Mouse (Mus musculus) liver, embryonic 15.5 days (tissue): ENCODE results near the gene Megf8. TPM values are rescaled to one million over a fixed set of nuclear protein-coding genes. Genes with fewer than 3 reads are reported as not detected.
A peak's percentile ranks its signal among the peaks of the same experiment; 100 is the strongest.

Experiments
- ATAC-seq: fragments of 200-750 bp; cut with Nextera tagmentation; 2 replicates; pipeline ENCODE4 v1.8.0; 2017; ENCODE audit warnings: moderate number of reproducible peaks, mild to moderate bottlenecking, moderate library complexity; ENCODE audit not compliant: insufficient read depth
- H3K27ac ChIP-seq: fragments of 300-500 bp; sonication (generic); replicated peaks from 2 replicates; pipeline ENCODE4 v1.5.1; 2015; ENCODE audit warnings: mild to moderate bottlenecking, inconsistent platforms
- H3K27me3 ChIP-seq: fragments of 300-500 bp; sonication (generic); 2 replicates; pipeline ENCODE4 v1.6.1; 2015; ENCODE audit warnings: mild to moderate bottlenecking, inconsistent platforms
- H3K36me3 ChIP-seq: fragments of 300-500 bp; sonication (generic); replicated peaks from 2 replicates; pipeline ENCODE4 v1.6.1; 2015; ENCODE audit warnings: moderate library complexity, mild to moderate bottlenecking, inconsistent platforms
- H3K4me1 ChIP-seq: fragments of 300-500 bp; sonication (generic); replicated peaks from 2 replicates; pipeline ENCODE4 v1.6.1; 2015; ENCODE audit warnings: inconsistent platforms
- H3K4me2 ChIP-seq: fragments of 300-500 bp; sonication (generic); 2 replicates; pipeline ENCODE4 v1.6.1; 2015; ENCODE audit warnings: moderate library complexity, mild to moderate bottlenecking, inconsistent platforms
- H3K4me3 ChIP-seq: fragments of 300-500 bp; sonication (generic); replicated peaks from 2 replicates; pipeline ENCODE4 v1.5.1; 2015; ENCODE audit warnings: mild to moderate bottlenecking, inconsistent platforms
- H3K9ac ChIP-seq: fragments of 300-500 bp; sonication (generic); 2 replicates; pipeline ENCODE4 v1.6.1; 2015; ENCODE audit warnings: moderate library complexity, mild to moderate bottlenecking, inconsistent platforms
- H3K9me3 ChIP-seq: fragments of 300-500 bp; sonication (generic); replicated peaks from 2 replicates; pipeline ENCODE4 v1.6.1; 2016; ENCODE audit warnings: inconsistent platforms
- WGBS: fragments of 180-500 bp; shearing (Covaris S2); methylation state at CpG from one replicate; pipeline ENCODE4 v1.1.7; 2015; ENCODE audit warnings: mixed read lengths; ENCODE audit not compliant: insufficient replicate concordance; 5-methylcytosine and 5-hydroxymethylcytosine counted together
- polyA plus RNA-seq: library from polyadenylated mRNA; unstranded; fragments of >200 nt; fragmentation: Nextera tagmentation; extraction: Ambion mirVana; gene quantifications from 2 replicates; pipeline ENCODE4 v1.2.1, GENCODE M21; 2015

Gene Megf8
- polyA plus RNA-seq, 1 experiment from 2014 or later = 0.79 TPM

DNA sequence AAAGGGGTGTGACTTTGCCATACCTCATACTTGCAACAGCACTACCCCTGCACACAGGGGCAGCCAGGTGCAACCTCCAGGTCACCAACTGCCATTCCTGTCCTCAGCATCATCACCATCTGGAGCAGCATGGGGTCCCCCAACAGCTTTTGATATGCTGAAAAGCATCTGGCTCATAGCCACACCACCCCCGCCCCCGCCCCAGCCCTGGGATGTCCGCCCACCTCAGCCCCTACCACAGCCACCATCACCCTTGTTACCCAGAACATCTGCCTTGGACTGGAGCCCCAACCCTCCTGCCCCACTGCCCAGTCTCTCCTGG, 13.3 kb upstream of the Megf8 start:
- no peaks in the 10 kb centered on the region for H3K36me3 ChIP-seq
- H3K27ac ChIP-seq = no peak overlapping the region
- 0 out of 2 replicates have a peak, but pooled peaks cover 12% of the 10 kb centered on the region for H3K4me1 ChIP-seq
- 52% methylated on average over 3 of the region's 3 CpGs for WGBS
- no peak overlapping the region for H3K9ac ChIP-seq
- H3K4me3 ChIP-seq = no peak overlapping the region
- H3K4me2 ChIP-seq = no peak overlapping the region
- no peaks in the 10 kb centered on the region for H3K9me3 ChIP-seq
- ATAC-seq = no peak
- H3K27me3 ChIP-seq = peaks cover 59% of the 10 kb centered on the region

DNA sequence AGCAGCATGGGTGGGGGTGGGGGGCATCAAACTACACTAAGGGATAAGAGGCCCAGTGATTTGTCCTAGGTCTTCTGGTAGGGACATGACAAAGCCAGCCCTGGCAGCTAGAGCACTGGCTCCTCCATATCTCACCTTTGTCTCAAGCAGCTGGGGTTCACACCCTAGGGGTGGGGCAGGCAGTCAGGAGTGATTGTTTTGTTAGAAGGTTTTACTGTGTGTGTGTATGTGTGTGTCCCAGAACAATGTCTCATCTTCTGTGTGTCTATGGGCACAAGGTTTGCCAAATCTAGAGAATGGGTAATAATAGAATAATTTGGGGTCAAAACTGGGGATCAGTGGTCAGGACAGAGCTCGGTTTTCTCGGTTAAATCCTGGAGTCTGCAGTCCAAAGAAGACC, 11.5 kb upstream of the Megf8 start:
- ATAC-seq = no peak
- H3K4me3 ChIP-seq = peak overlapping the region; percentile 44; the same call in 1 of the 2 replicates
- H3K27me3 ChIP-seq = peaks cover 76% of the 10 kb centered on the region
- H3K4me1 ChIP-seq = 0 out of 2 replicates have a peak, but pooled peaks cover 12% of the 10 kb centered on the region
- H3K27ac ChIP-seq = no peak overlapping the region
- no peaks in the 10 kb centered on the region for H3K9me3 ChIP-seq
- H3K4me2 ChIP-seq = peak overlapping the region; percentile 66
- H3K9ac ChIP-seq = no peak overlapping the region
- WGBS = 1% methylated on average over 2 of the region's 2 CpGs
- no peaks in the 10 kb centered on the region for H3K36me3 ChIP-seq

DNA sequence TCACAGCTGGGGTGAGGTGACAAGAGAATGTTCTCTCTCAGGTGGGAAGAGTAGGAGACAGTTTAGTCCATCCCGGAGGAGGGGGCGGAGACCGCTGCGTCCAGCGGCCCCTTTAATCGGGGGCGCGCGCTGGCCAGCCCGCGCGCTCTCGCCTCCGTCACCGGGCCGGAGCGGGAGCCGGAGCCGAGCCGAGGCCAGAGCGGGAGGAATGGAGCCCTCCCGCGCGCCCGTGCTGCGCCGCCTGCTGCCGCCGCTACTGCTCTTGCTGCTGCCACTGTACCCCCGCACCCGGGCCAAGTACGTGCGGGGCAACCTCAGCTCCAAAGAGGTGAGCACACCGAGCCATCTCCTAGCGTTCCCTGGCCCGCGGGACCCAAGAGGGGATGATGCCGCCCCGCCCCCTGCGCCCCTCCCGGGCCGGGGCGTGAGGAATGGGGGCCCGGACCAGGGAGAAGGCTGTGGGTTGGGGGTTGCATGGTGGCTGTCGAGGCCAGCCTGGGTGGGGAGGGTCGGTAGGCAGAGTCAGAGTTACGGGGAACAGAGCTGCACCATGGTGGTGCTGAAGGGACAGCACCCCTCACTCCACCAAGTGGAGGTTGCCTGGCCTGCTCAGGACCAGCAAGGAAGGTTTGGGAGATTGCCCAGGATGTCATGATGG, 10.9 kb upstream of the Megf8 start, which contains the start of gene Tmem145:
Gene Tmem145 (plus strand): TSS at position 151 of the 658 bp plus-strand sequence.
- ATAC-seq = 0 out of 2 replicates have a peak, but pooled peaks have one; percentile 12
- peaks cover 79% of the 10 kb centered on the region for H3K27me3 ChIP-seq
- H3K9ac ChIP-seq = no peak within 1 kb of the TSS

DNA sequence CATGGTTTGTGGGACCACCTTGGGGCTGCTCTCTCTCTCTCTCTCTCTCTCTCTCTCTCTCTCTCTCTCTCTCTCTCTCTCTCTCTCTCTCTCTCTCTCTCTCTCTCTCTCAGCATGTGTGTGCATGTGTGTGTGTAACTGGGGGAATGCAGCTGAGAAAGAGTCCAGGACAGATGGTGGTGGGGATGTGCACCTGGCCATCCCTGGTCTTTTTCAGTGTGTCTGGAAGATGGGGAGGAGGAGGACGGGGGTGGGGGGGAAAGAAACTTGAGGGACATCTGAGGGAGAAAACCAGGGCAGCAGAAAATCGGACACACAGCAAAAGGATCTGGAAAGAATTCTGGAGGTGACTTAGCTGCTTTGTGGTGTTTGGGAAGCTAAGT, 10.4 kb upstream of the Megf8 start:
- H3K4me2 ChIP-seq = no peak overlapping the region
- ATAC-seq = no peak
- H3K27me3 ChIP-seq = peaks cover 82% of the 10 kb centered on the region
- 33% methylated on average over 2 of the region's 2 CpGs for WGBS
- no peak overlapping the region for H3K4me3 ChIP-seq
- no peaks in the 10 kb centered on the region for H3K9me3 ChIP-seq
- H3K4me1 ChIP-seq = 0 out of 2 replicates have a peak, but pooled peaks cover 6% of the 10 kb centered on the region
- no peaks in the 10 kb centered on the region for H3K36me3 ChIP-seq
- no peak overlapping the region for H3K27ac ChIP-seq
- no peak overlapping the region for H3K9ac ChIP-seq

More for the DNA sequence above, 10.9 kb upstream of the Megf8 start, which contains the start of gene Tmem145:
- Histone ChIP-seq H3K4me1 (0 out of 2 replicates have a peak, but pooled peaks cover 9% of the 10 kb centered on the region), H3K4me2 (peak within 1 kb of the TSS; percentile 66), H3K4me3 (peak within 1 kb of the TSS; percentile 44), H3K9me3 (no peaks in the 10 kb centered on the region), H3K36me3 (no peaks in the 10 kb centered on the region), H3K27ac (no peak within 1 kb of the TSS)
- under 1% methylated on average over 47 of the region's 47 CpGs for WGBS

DNA sequence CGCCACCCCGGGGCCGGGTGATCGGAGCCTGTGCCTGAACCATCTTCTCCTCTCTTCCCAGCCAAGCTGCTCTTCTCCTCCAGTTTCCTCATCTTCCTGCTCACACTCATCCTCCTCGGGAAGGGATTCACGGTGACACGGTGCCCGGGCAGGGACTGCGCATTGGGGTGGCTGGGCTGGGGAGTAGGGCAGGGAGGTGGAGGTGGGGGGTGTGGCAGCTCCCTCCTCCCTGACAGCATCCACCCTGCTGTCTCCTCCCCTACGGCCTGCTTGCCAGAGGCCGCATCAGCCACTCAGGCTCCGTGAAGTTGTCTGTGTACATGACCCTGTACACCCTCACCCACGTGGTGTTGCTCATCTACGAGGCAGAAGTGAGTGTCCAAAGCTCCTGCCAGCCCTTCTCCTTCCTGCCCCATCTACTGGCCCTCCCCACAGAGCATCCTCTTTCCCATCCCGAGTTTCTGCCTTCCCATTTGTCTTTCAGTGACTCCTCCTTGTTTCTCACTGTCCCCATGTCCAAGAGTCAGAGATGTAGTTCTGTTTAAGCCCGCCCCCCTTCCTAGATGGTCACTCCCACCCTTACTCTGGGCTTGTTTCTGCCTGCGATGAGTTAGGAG, 8.2 kb upstream of the Megf8 start:
- H3K4me1 ChIP-seq = 0 out of 2 replicates have a peak, but pooled peaks cover 6% of the 10 kb centered on the region
- H3K9me3 ChIP-seq = no peaks in the 10 kb centered on the region
- H3K4me3 ChIP-seq = no peak overlapping the region
- WGBS = 41% methylated on average over 17 of the region's 17 CpGs
- H3K27ac ChIP-seq = no peak overlapping the region
- peaks cover 91% of the 10 kb centered on the region for H3K27me3 ChIP-seq
- no peaks in the 10 kb centered on the region for H3K36me3 ChIP-seq
- H3K9ac ChIP-seq = no peak overlapping the region
- ATAC-seq = no peak
- H3K4me2 ChIP-seq = no peak overlapping the region

DNA sequence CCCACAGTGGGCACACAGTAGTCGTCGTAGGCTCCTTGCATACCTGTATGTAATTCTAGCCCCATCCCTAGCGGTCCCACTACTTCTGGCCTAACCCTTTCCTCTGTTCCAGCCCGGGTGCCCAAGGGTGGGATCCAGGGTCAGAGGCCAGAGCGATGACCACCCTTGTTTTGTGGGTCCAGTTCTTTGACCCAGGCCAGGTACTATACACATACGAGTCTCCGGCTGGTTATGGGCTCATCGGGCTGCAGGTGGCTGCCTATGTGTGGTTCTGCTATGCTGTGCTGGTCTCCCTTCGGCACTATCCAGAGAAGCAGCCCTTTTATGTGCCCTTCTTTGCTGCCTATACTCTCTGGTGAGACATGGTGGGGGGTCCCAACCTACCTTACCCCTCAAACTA, 7.5 kb upstream of the Megf8 start:
- Histone ChIP-seq H3K9me3 (no peaks in the 10 kb centered on the region), H3K36me3 (no peaks in the 10 kb centered on the region), H3K27ac (no peak overlapping the region), H3K4me3 (no peak overlapping the region), H3K27me3 (peaks cover 91% of the 10 kb centered on the region), H3K4me1 (0 out of 2 replicates have a peak, but pooled peaks cover 6% of the 10 kb centered on the region), H3K9ac (no peak overlapping the region), H3K4me2 (no peak overlapping the region)
- WGBS = 72% methylated on average over 9 of the region's 9 CpGs
- ATAC-seq = no peak

DNA sequence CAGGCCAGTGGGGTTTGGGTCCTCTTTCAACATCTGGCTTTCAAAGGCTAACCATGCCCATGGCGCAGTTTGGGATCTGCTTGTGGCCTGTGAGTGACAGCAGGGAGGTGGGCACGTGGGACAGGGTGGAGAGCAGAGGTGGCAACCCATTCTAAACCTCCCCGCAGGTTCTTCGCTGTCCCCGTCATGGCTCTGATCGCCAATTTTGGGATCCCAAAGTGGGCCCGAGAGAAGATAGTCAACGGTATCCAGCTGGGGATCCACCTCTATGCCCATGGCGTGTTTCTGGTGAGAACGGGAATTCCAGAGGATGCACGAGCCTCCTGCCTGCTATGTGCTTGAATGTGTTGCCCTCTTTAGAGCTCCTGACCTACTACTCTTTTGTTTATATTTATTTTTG, 5.8 kb upstream of the Megf8 start:
- Histone ChIP-seq H3K4me2 (no peak overlapping the region), H3K27me3 (peaks cover 96% of the 10 kb centered on the region), H3K4me1 (peaks cover 14% of the 10 kb centered on the region), H3K36me3 (no peaks in the 10 kb centered on the region), H3K9ac (no peak overlapping the region), H3K9me3 (no peaks in the 10 kb centered on the region), H3K4me3 (no peak overlapping the region), H3K27ac (no peak overlapping the region)
- ATAC-seq = no peak
- WGBS = 69% methylated on average over 11 of the region's 11 CpGs

DNA sequence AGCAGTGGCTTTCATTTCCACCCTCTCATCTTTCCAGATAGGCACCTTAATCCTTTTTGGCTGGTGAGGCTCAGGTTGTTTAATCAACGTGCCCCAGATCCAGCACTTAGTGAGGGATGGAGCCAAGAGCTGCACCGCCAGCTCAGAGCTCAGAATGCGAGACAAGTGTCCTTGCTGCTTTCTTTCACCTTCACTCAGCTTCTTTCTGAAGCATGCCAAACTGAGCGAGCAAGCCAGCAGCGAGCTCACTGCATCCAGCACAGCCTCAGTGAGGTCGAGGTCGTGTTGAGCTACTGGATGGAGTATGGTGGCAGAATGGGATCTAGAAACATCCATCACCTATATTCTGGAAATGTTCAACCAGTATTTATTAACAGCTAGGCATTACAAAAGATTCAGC, 3.6 kb upstream of the Megf8 start:
- Histone ChIP-seq H3K4me1 (peaks cover 27% of the 10 kb centered on the region), H3K27me3 (peaks cover 91% of the 10 kb centered on the region), H3K27ac (no peak overlapping the region), H3K9me3 (no peaks in the 10 kb centered on the region), H3K4me3 (no peak overlapping the region), H3K9ac (no peak overlapping the region), H3K4me2 (no peak overlapping the region), H3K36me3 (no peaks in the 10 kb centered on the region)
- no peak for ATAC-seq
- WGBS = 32% methylated on average over 7 of the region's 7 CpGs

DNA sequence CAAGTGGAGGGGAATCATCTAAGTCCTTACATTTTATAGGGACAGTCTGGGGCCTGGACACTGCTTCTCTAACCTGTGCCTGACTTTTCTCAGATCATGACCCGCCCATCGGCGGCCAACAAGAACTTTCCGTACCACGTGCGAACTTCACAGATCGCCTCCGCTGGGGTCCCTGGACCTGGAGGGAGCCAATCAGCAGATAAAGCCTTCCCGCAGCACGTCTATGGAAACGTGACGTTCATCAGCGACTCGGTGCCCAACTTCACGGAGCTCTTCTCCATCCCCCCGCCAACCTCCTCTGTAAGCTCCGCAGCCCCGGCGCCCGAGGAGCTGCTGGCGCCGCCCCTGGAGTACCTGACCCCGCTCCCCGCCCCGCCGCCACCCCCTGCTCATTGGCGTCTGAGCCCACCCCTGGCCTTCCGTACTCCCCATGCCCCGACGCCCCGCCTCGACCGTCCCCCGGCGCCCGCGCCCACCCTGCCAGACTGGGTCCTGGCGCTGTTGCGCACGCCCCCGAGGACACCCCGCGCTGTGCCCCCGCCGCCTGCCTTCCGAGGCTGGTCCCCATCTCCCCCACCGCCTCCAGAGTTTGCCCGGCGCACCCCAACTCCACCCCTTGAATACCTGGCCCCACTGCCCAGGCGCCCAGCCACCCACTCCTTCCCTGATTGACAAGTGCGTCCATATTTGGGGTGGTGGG, 2.2 kb upstream of the Megf8 start:
- Histone ChIP-seq H3K4me3 (peak overlapping the region; percentile 39), H3K9ac (no peak overlapping the region), H3K27me3 (peaks cover 76% of the 10 kb centered on the region), H3K27ac (no peak overlapping the region), H3K4me1 (peaks cover 27% of the 10 kb centered on the region), H3K36me3 (no peaks in the 10 kb centered on the region), H3K4me2 (peak overlapping the region; percentile 89), H3K9me3 (no peaks in the 10 kb centered on the region)
- no peak for ATAC-seq
- 4% methylated on average over 51 of the region's 51 CpGs for WGBS

DNA sequence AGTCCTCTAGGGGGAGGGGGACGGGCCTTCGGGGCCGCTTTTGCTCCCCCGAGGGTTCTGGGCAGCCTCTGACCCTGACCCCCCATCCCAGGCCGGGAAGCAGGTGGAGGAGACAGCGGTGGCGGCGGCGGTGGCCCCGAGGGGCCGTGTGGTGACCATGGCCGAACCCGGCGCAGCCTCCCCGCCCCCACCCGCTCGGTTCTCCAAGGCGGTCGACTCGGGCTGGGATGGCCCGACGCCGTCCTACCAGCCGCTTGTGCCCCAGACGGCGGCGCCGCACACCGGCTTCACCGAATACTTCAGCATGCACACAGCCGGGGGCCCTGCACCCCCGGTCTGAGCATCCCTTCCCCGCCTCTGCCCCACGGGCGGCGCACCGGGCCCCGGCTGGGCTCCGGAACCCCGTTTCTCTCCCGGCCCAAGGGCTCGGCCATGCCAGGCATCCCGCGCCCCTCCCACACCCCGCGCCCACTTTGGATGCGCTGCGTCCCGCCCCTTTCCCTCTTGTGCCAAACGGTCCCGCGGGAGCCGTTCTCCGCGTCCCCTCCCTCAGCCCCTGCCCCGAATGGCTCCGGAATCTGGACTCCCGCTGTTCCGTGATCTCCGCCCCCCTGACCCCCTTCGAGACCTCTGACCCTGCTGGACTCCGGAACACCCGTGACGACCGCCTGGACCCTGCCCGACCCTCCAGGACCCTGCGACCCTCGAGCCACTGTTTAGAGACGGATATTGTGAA, 1.5 kb upstream of the Megf8 start:
- Histone ChIP-seq H3K4me2 (peak overlapping the region; percentile 89), H3K4me3 (peak overlapping the region; percentile 39), H3K27ac (no peak overlapping the region), H3K36me3 (no peaks in the 10 kb centered on the region), H3K9ac (no peak overlapping the region), H3K4me1 (peaks cover 27% of the 10 kb centered on the region), H3K27me3 (peaks cover 70% of the 10 kb centered on the region), H3K9me3 (no peaks in the 10 kb centered on the region)
- 3% methylated on average over 69 of the region's 69 CpGs for WGBS
- ATAC-seq = no peak
